Mouse (Mus musculus) cortical plate, adult 2 months (tissue): ENCODE data around the gene Col15a1.

Experiments used
- CTCF ChIP-seq: fragments of 200-500 bp; IDR thresholded peaks from 2 replicates; pipeline ENCODE4 v1.5.1; 2011; ENCODE audit warnings: mild to moderate bottlenecking, control low read depth, low read length; ENCODE audit not compliant: insufficient read depth; ENCODE audit errors: extremely low read depth
- POLR2A ChIP-seq: fragments of 200-500 bp; IDR thresholded peaks from 2 replicates; pipeline ENCODE4 v1.6.1; 2011; ENCODE audit warnings: mild to moderate bottlenecking, low read length, control low read depth; ENCODE audit not compliant: insufficient read depth; ENCODE audit errors: extremely low read depth

DNA sequence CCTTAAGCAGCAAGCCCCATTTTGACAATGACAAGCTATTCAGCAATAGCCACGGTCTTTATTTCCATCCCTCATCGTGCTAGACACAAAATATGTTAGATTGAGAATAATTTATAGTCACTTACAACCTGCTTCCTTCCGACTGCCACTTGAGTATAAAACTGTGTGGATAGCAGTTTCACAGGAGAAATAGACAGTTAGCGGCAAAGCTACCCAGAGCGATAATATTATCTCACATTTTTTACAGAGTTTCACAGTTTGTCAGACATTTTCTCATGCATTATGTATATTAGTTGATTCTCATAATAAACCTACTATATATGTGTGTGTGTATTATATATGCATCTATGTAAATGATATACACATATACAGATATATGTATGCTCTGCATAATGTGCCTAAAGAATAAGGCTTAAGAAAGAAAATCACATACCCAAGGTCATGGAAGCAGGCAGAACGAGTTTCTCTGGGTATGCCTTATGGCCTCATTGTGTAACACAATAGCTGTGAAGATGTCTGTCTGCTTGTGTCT lies 124.9 kb downstream of the Col15a1 start:
- TF ChIP-seq CTCF (no peak), POLR2A (no peak)
